Mouse (Mus musculus) liver, embryonic 14.5 days (tissue): Measurements from ENCODE around the gene Atg2a.

Experiments used
- CTCF ChIP-seq: IDR thresholded peaks from 2 replicates; pipeline ENCODE4 v1.5.1; 2016; ENCODE audit warnings: antibody characterized with exemption, low read depth, control low read depth
- EP300 ChIP-seq: IDR thresholded peaks from 2 replicates; pipeline ENCODE4 v1.6.1; 2016; ENCODE audit warnings: antibody characterized with exemption, low read depth

DNA sequence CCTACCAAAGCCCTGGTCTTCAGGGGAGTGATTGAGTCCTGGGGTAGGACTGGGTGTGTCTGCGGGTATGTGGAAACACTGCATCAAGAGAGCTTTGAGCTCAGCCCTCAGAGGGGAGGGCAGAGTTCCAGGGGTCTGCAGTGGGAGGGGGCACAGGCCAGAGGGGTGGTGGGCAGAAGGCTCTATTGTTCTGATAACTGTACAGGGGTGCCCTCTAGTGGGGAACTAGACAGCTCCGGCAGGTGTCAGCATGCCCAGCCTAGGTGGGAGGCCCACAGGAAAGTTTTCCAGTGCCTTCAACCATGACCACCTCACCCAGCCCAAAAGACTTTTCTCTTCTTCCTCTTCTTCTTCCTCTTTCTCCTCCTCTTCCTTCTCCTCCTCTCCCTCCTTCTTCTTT is 19.0 kb downstream of the Atg2a start:
- no peak for TF ChIP-seq EP300
- peak; percentile 53 for TF ChIP-seq CTCF
